Mouse (Mus musculus) kidney, adult 10 weeks (tissue): ENCODE results near the gene Anks3. TPM values are rescaled to one million over a fixed set of nuclear protein-coding genes. Genes with fewer than 3 reads are reported as not detected.

Experiments used
- polyA plus RNA-seq: library from polyadenylated mRNA; stranded (reverse); fragments of 350-450 nt; fragmentation: Illumina TruSeq; extraction: RNeasy Lipid Tissue Mini Kit (QIAGEN cat#74804); gene quantifications from one replicate; pipeline ENCODE4 v1.2.3, GENCODE M21; 2014; ENCODE audit warnings: low read depth, low replicate concordance

Gene Anks3
- polyA plus RNA-seq: 4.9 TPM

GRCm38 (mm10) chr16:4963797-4964709 lies at the start of gene Anks3:
Gene Anks3, minus strand, starts transcription at chr16:4964205.

GRCm38 (mm10) chr16:5013054-5013838 lies 49.2 kb upstream of the Anks3 start, which contains the start of gene Rogdi:
Gene Rogdi, minus strand, starts transcription at chr16:5013553.

GRCm38 (mm10) chr16:5007067-5007466 lies 43.1 kb upstream of the Anks3 start, which contains the start of gene Smim22:
Gene Smim22, plus strand, starts transcription at chr16:5007288.

GRCm38 (mm10) chr16:4997553-4997952 lies 33.5 kb upstream of the Anks3 start, which contains the start of gene Sept12:
Gene Sept12, minus strand, starts transcription at chr16:4997852.

GRCm38 (mm10) chr16:4938461-4938860 lies 25.5 kb downstream of the Anks3 start, which contains the start of gene Nudt16l1:
Gene Nudt16l1, plus strand, starts transcription at chr16:4938761.

Other genes starting within 250 kb of the Anks3 start
- not detected for gene Nmral1, start 244.8 kb downstream of the Anks3 start, polyA plus RNA-seq
- gene Hmox2, start 237.8 kb downstream of the Anks3 start, polyA plus RNA-seq: 79.2 TPM
- 36.3 TPM for gene Cdip1, start 173.9 kb downstream of the Anks3 start, polyA plus RNA-seq
- not detected for gene 4930562C15Rik, start 128.8 kb downstream of the Anks3 start, polyA plus RNA-seq
- gene Ubald1, start 83.9 kb downstream of the Anks3 start, polyA plus RNA-seq: 0.77 TPM
- gene Mgrn1, start 78.0 kb downstream of the Anks3 start, polyA plus RNA-seq: 11.9 TPM
- gene Nudt16l1, start 25.4 kb downstream of the Anks3 start, polyA plus RNA-seq: 7.2 TPM
- gene Sept12, start 33.6 kb upstream of the Anks3 start, polyA plus RNA-seq: not detected
- not detected for gene Smim22, start 43.1 kb upstream of the Anks3 start, polyA plus RNA-seq
- gene Rogdi, start 49.3 kb upstream of the Anks3 start, polyA plus RNA-seq: 1.3 TPM
- gene Glyr1, start 85.7 kb upstream of the Anks3 start, polyA plus RNA-seq: 82.7 TPM
- 19.7 TPM for gene Ubn1, start 85.9 kb upstream of the Anks3 start, polyA plus RNA-seq
- gene Ppl, start 168.2 kb upstream of the Anks3 start, polyA plus RNA-seq: 1.7 TPM
- not detected for gene Sec14l5, start 182.9 kb upstream of the Anks3 start, polyA plus RNA-seq
- 0.53 TPM for gene Nagpa, start 239.8 kb upstream of the Anks3 start, polyA plus RNA-seq